Mouse (Mus musculus): ENCODE results near the gene Ect2l.
"Not testable (repeated sequence)": the region's sequence is repeated elsewhere in the genome, so short reads cannot be mapped to it uniquely, and the experiment has no call there.

The Ect2l gene

GRCm38 (mm10) chr10:18189498-18189897 is 21.2 kb downstream of the Ect2l start:
- DNase-seq (ENCODE audit: low spot score) = no peak

- no peak for DNase-seq (ENCODE audit: low spot score)
These were observed 22.1 kb downstream of the Ect2l start for GRCm38 (mm10) chr10:18188564-18188963.

GRCm38 (mm10) chr10:18182246-18182645 is 28.4 kb downstream of the Ect2l start:
- no peak for DNase-seq (ENCODE audit: low spot score)

GRCm38 (mm10) chr10:18177304-18177703 is 33.4 kb downstream of the Ect2l start:
- DNase-seq (ENCODE audit: low spot score) = no peak

GRCm38 (mm10) chr10:18176722-18177121 is 34.0 kb downstream of the Ect2l start:
- no peak for DNase-seq (ENCODE audit: low spot score)

- no peak for DNase-seq (ENCODE audit: low spot score)
These were observed 35.6 kb downstream of the Ect2l start for GRCm38 (mm10) chr10:18175087-18175486.

GRCm38 (mm10) chr10:18162435-18162971 is 48.2 kb downstream of the Ect2l start:
- DNase-seq (ENCODE audit: low spot score) = no peak

GRCm38 (mm10) chr10:18147224-18147623 is 63.5 kb downstream of the Ect2l start:
- DNase-seq (ENCODE audit: low spot score) = no peak

GRCm38 (mm10) chr10:18142231-18142630 is 68.5 kb downstream of the Ect2l start:
- DNase-seq (ENCODE audit: low spot score) = no peak

GRCm38 (mm10) chr10:18141389-18141788 is 69.3 kb downstream of the Ect2l start:
- DNase-seq (ENCODE audit: low spot score) = no peak

- no peak for DNase-seq (ENCODE audit: low spot score)
These were observed 71.1 kb downstream of the Ect2l start for GRCm38 (mm10) chr10:18139615-18140014.

GRCm38 (mm10) chr10:18138853-18139503 is 71.7 kb downstream of the Ect2l start:
- not testable (repeated sequence) for DNase-seq (ENCODE audit: low spot score)

GRCm38 (mm10) chr10:18131666-18132650 is 78.7 kb downstream of the Ect2l start:
- no peak for DNase-seq (ENCODE audit: low spot score)

GRCm38 (mm10) chr10:18130276-18130675 is 80.4 kb downstream of the Ect2l start:
- DNase-seq (ENCODE audit: low spot score) = no peak

- no peak for DNase-seq (ENCODE audit: low spot score)
These were observed 92.4 kb downstream of the Ect2l start for GRCm38 (mm10) chr10:18118336-18118735.

GRCm38 (mm10) chr10:18113473-18114093 is 97.1 kb downstream of the Ect2l start:
- no peak for DNase-seq (ENCODE audit: low spot score)

GRCm38 (mm10) chr10:18110940-18111339 is 99.8 kb downstream of the Ect2l start:
- no peak for DNase-seq (ENCODE audit: low spot score)

- no peak for DNase-seq (ENCODE audit: low spot score)
These were observed 103.2 kb downstream of the Ect2l start for GRCm38 (mm10) chr10:18107471-18107870.

- no peak for DNase-seq (ENCODE audit: low spot score)
These were observed 108.5 kb downstream of the Ect2l start for GRCm38 (mm10) chr10:18102166-18102565.

GRCm38 (mm10) chr10:18090691-18091090 is 120.0 kb downstream of the Ect2l start:
- no peak for DNase-seq (ENCODE audit: low spot score)

- no peak for DNase-seq (ENCODE audit: low spot score)
These were observed 127.9 kb downstream of the Ect2l start for GRCm38 (mm10) chr10:18082772-18083171.

- DNase-seq (ENCODE audit: low spot score) = no peak
These were observed 129.2 kb downstream of the Ect2l start for GRCm38 (mm10) chr10:18081536-18081935.
